Mouse (Mus musculus): Measurements from ENCODE around the gene Gzmk.
"Not testable (repeated sequence)": the region's sequence is repeated elsewhere in the genome, so short reads cannot be mapped to it uniquely, and the experiment has no call there.

Gene Gzmk

GRCm38 (mm10) chr13:113225811-113226210 is at the start of gene Gzmk:
Gene Gzmk (minus strand): TSS chr13:113225908.
- CTCF ChIA-PET = interaction anchor here (0.6 kb wide), 1 partner anchor 13 kb away, joined by 3 read pairs; no protein-coding TSS in a partner anchor

- CTCF ChIA-PET = no interaction called here
Measured at GRCm38 (mm10) chr13:113271189-113271588, 45.5 kb upstream of the Gzmk start.

- CTCF ChIA-PET = interaction anchor here (0.6 kb wide), 1 partner anchor 384 kb away, joined by 4 read pairs; no protein-coding TSS in a partner anchor
Measured at GRCm38 (mm10) chr13:113269777-113270776, 44.4 kb upstream of the Gzmk start.

- CTCF ChIA-PET = interaction anchor here (0.5 to 1.4 kb wide), 3 partner anchors 347 to 367 kb away, joined by 3 to 6 read pairs (median 3); partner anchors contain the start of gene Snx18
Measured at GRCm38 (mm10) chr13:113267204-113267603, 41.5 kb upstream of the Gzmk start.

GRCm38 (mm10) chr13:113266495-113266951 is 40.8 kb upstream of the Gzmk start:
- CTCF ChIA-PET = interaction anchor here (0.7 to 1.4 kb wide), 3 partner anchors 352 to 403 kb away, joined by 3 to 10 read pairs (median 6); partner anchors contain the start of gene Snx18

GRCm38 (mm10) chr13:113265257-113265656 is 39.5 kb upstream of the Gzmk start:
- CTCF ChIA-PET = no interaction called here

GRCm38 (mm10) chr13:113262822-113263221 is 37.1 kb upstream of the Gzmk start:
- CTCF ChIA-PET = no interaction called here

- CTCF ChIA-PET = no interaction called here
Measured at GRCm38 (mm10) chr13:113259237-113259636, 33.5 kb upstream of the Gzmk start.

GRCm38 (mm10) chr13:113257190-113257589 is 31.5 kb upstream of the Gzmk start:
- CTCF ChIA-PET = no interaction called here

GRCm38 (mm10) chr13:113256766-113257165 is 31.1 kb upstream of the Gzmk start:
- CTCF ChIA-PET = no interaction called here

GRCm38 (mm10) chr13:113252580-113252979 is 26.9 kb upstream of the Gzmk start:
- CTCF ChIA-PET = not testable (repeated sequence)

GRCm38 (mm10) chr13:113245025-113245424 is 19.3 kb upstream of the Gzmk start:
- CTCF ChIA-PET = interaction anchor here (0.7 kb wide), 1 partner anchor 1050 kb away, joined by 7 read pairs; no protein-coding TSS in a partner anchor

- CTCF ChIA-PET = interaction anchor here (0.7 kb wide), 1 partner anchor 140 kb away, joined by 3 read pairs; no protein-coding TSS in a partner anchor
Measured at GRCm38 (mm10) chr13:113242129-113242528, 16.4 kb upstream of the Gzmk start.

GRCm38 (mm10) chr13:113227666-113228463 is 2.2 kb upstream of the Gzmk start:
- CTCF ChIA-PET = no interaction called here

- CTCF ChIA-PET = no interaction called here
Measured at GRCm38 (mm10) chr13:113227076-113227475, 1.4 kb upstream of the Gzmk start.

GRCm38 (mm10) chr13:113224105-113224504 is 1.6 kb downstream of the Gzmk start:
- CTCF ChIA-PET = no interaction called here

- CTCF ChIA-PET = interaction anchor here (0.8 kb wide), 1 partner anchor 1808 kb away, joined by 3 read pairs; no protein-coding TSS in a partner anchor
Measured at GRCm38 (mm10) chr13:113221851-113222250, 3.9 kb downstream of the Gzmk start.

GRCm38 (mm10) chr13:113213865-113214264 is 11.8 kb downstream of the Gzmk start:
- CTCF ChIA-PET = no interaction called here

- CTCF ChIA-PET = no interaction called here
Measured at GRCm38 (mm10) chr13:113212401-113212800, 13.3 kb downstream of the Gzmk start.

GRCm38 (mm10) chr13:113211345-113211744 is 14.4 kb downstream of the Gzmk start:
- CTCF ChIA-PET = interaction anchor here (0.7 kb wide), 1 partner anchor 243 kb away, joined by 9 read pairs; no protein-coding TSS in a partner anchor

- CTCF ChIA-PET = no interaction called here
Measured at GRCm38 (mm10) chr13:113209624-113210023, 16.1 kb downstream of the Gzmk start, which contains the start of gene Esm1. Gene Esm1 (plus strand): TSS chr13:113209659.

GRCm38 (mm10) chr13:113205346-113205745 is 20.4 kb downstream of the Gzmk start:
- CTCF ChIA-PET = no interaction called here
